Mouse (Mus musculus): ENCODE measurements around the gene Zbtb16.

DNA sequence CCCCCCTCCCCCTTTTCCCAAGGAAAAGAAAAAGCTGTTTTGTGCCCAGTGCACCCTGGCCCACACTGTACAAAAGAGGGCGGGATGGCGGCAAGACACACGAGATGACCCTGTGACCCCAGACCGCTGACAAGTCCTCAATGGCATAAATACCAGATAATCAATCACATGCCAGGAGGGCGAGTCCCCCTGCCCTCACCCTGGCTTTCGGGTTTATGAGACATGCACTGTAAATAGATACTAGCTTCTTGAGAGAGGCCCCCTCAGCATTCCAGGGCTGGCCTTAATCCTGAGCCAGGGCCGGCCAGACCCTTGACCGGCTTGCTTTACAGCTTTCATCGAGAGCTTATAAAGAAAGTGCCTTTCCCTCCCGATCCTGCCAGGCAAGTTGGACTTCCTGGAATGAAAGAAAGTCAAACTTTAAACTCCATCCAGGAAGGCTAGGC is 141.4 kb downstream of the Zbtb16 start:
- TF ChIP-seq CTCF (IDR thresholded peaks at IDR 0.05; ENCODE audit: low read depth, low read length) (no peak), POLR2AphosphoS5 (IDR thresholded peaks at IDR 0.05; ENCODE audit: insufficient replicate concordance, low read depth, low read length) (no peak), GATA1 (IDR thresholded peaks at IDR 0.05; ENCODE audit: borderline replicate concordance, low read length) (no peak)
